ENCODE assay signal across 23 mouse cellular contexts in the genomic region with DNA sequence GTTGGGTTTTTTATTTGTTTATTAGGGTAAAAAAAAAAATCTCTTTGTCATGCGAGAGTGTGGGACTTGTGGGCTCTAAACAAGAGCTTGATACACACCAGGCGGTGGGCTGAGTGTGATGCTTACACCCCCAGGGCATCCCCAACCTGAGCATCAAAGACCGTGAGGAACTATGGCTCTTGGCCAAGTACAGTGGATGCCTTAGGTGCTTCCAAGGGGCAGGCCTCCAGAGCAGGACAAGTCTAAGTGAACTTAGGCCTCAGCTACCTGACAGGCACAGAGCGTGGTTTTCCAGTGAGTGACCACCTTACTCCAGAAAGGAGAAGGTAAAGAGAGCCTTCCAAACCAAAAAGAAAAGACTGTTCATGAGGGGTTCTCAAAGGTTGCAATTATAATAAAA. TPM values are rescaled to one million over a fixed set of nuclear protein-coding genes. Genes with fewer than 3 reads are reported as not detected.
DNase-seq lines count a peak whose midpoint lies in the region; ATAC-seq and TF ChIP-seq lines count a peak whose summit lies in the region.
"Had no signal": no experiment of that assay in that cellular context is flagged by ENCODE, and none has a peak within 500 bp of the region (broad histone marks: within the 10 kb centered on the region; RNA-seq: fewer than 3 reads in every experiment).

No protein-coding gene starts in this region.

- H3K27me3 ChIP-seq in kidney, adult 2 months (replicated peaks; ENCODE audit: control insufficient read depth, insufficient read depth, low read length) = no peaks in the 10 kb centered on the region
- H3K27me3 ChIP-seq in kidney, embryonic 16.5 days (ENCODE audit: insufficient read depth, low read length) = no peaks in the 10 kb centered on the region
- H3K27me3 ChIP-seq in heart, embryonic 11.5 days (ENCODE audit: control insufficient read depth, insufficient read depth, low read length) = no peaks in the 10 kb centered on the region
- H3K27me3 ChIP-seq: embryonic facial prominence, embryonic 13.5 days; forebrain, embryonic 13.5 days; heart, embryonic 13.5 days; hindbrain, embryonic 12.5 days; Patski had no signal

- H3K9me3 ChIP-seq in kidney, embryonic 16.5 days (ENCODE audit: low read length) = no peaks in the 10 kb centered on the region
- no peaks in the 10 kb centered on the region; the same call in 1 of the 2 replicates for H3K9me3 ChIP-seq in heart, embryonic 11.5 days (replicated peaks; ENCODE audit: control insufficient read depth, low read length)
- H3K9me3 ChIP-seq: embryonic facial prominence, embryonic 13.5 days; forebrain, embryonic 13.5 days; heart, embryonic 13.5 days; hindbrain, embryonic 12.5 days had no signal

- TF ChIP-seq POLR2A in kidney, adult 2 months (IDR thresholded peaks at IDR 0.05; ENCODE audit: low read depth, low read length) = no peak

- no peak overlapping the region for H3K4me3 ChIP-seq in kidney, adult 2 months (ENCODE audit: insufficient read depth, low read depth, low read length)
- no peak overlapping the region for H3K4me3 ChIP-seq in kidney, embryonic 16.5 days (ENCODE audit: low read length)
- no peak overlapping the region for H3K4me3 ChIP-seq in heart, embryonic 11.5 days (ENCODE audit: low read depth, low read length)
- H3K4me3 ChIP-seq: embryonic facial prominence, embryonic 13.5 days; forebrain, embryonic 13.5 days; heart, adult 2 months; heart, embryonic 13.5 days; hindbrain, embryonic 12.5 days had no signal

- H3K9ac ChIP-seq in kidney, embryonic 16.5 days (replicated peaks; ENCODE audit: low read length) = no peak overlapping the region
- no peak overlapping the region for H3K9ac ChIP-seq in heart, embryonic 11.5 days (ENCODE audit: low read depth, low read length)
- H3K9ac ChIP-seq: embryonic facial prominence, embryonic 13.5 days; forebrain, embryonic 13.5 days; forebrain, postnatal 0 days; heart, embryonic 13.5 days; hindbrain, embryonic 12.5 days had no signal

- TF ChIP-seq CTCF in kidney, adult 2 months (conservative IDR thresholded peaks at IDR 0.05; ENCODE audit: insufficient read depth, insufficient read length, low read depth, low read length) = no peak

- peak; percentile 81 for DNase-seq in kidney, adult 2 months
- peak; percentile 64 to 69 for DNase-seq in kidney, adult 8-10 months
- DNase-seq in kidney, postnatal 14 days = peak; percentile 60
- no peak for DNase-seq in right cerebral cortex, adult 18-20 months
- DNase-seq: adrenal gland, adult 2 months; adrenal gland, postnatal 25 days; cerebellum, adult 18-20 months; cerebellum, adult 9-11 months; cerebellum, postnatal 36 days; forebrain, postnatal 0 days; gastrocnemius, postnatal 14 days; heart, adult 2 months; heart, postnatal 4 days had no signal

- WGBS in kidney, adult 2 months = 59% methylated on average over 4 of the region's 4 CpGs
- WGBS in kidney, embryonic 16.5 days = 79% methylated on average over 4 of the region's 4 CpGs
- WGBS in heart, embryonic 11.5 days (ENCODE audit: insufficient replicate concordance) = 71% methylated on average over 4 of the region's 4 CpGs

- H3K4me2 ChIP-seq in kidney, embryonic 16.5 days (replicated peaks; ENCODE audit: low read depth, low read length) = no peak overlapping the region
- H3K4me2 ChIP-seq in heart, embryonic 11.5 days = no peak overlapping the region
- H3K4me2 ChIP-seq: embryonic facial prominence, embryonic 13.5 days; forebrain, embryonic 13.5 days; heart, embryonic 13.5 days; hindbrain, embryonic 12.5 days had no signal

- ATAC-seq in kidney, embryonic 16.5 days (ENCODE audit: low FRiP score, low TSS enrichment) = no peak
- no peak for ATAC-seq in heart, embryonic 11.5 days (replicated peaks; ENCODE audit: insufficient number of reproducible peaks, low FRiP score, low TSS enrichment)
- ATAC-seq: activated CD4-positive, CD25-positive, alpha-beta regulatory T cell, adult 4 months; forebrain, embryonic 13.5 days; forebrain, postnatal 0 days; Patski had no signal

- H3K36me3 ChIP-seq in kidney, adult 2 months (ENCODE audit: control insufficient read depth, insufficient read depth, low read length) = no peaks in the 10 kb centered on the region
- no peaks in the 10 kb centered on the region for H3K36me3 ChIP-seq in kidney, embryonic 16.5 days (ENCODE audit: insufficient read depth, low read length)
- H3K36me3 ChIP-seq in heart, embryonic 11.5 days (ENCODE audit: control insufficient read depth, insufficient read depth, low read length) = no peaks in the 10 kb centered on the region
- H3K36me3 ChIP-seq: embryonic facial prominence, embryonic 13.5 days; heart, embryonic 13.5 days; hindbrain, embryonic 12.5 days had no signal

- H3K4me1 ChIP-seq in kidney, adult 2 months (ENCODE audit: control insufficient read depth, insufficient read depth, low read length) = 0 out of 2 replicates have a peak, but pooled peaks cover 11% of the 10 kb centered on the region
- 0 out of 2 replicates have a peak, but pooled peaks cover 3% of the 10 kb centered on the region for H3K4me1 ChIP-seq in kidney, embryonic 16.5 days (ENCODE audit: insufficient read depth, low read length)
- no peaks in the 10 kb centered on the region for H3K4me1 ChIP-seq in heart, embryonic 11.5 days (ENCODE audit: control insufficient read depth, insufficient read depth, low read length)
- H3K4me1 ChIP-seq: embryonic facial prominence, embryonic 13.5 days; forebrain, embryonic 13.5 days had no signal

- peak overlapping the region; percentile 96 for H3K27ac ChIP-seq in kidney, adult 2 months (ENCODE audit: insufficient read depth, low read depth, low read length)
- H3K27ac ChIP-seq in kidney, embryonic 16.5 days (ENCODE audit: low read length) = no peak overlapping the region
- H3K27ac ChIP-seq in heart, embryonic 11.5 days (ENCODE audit: low read depth, low read length) = no peak overlapping the region
- H3K27ac ChIP-seq: embryonic facial prominence, embryonic 13.5 days; forebrain, embryonic 13.5 days; heart, adult 2 months; heart, embryonic 13.5 days; hindbrain, embryonic 12.5 days had no signal

RNA-seq across cellular contexts. Expression of a gene that starts 1.6 kb away (rescaled TPM):
- 0.20 and 0.31 TPM in 2 replicates for polyA plus RNA-seq in kidney, adult 2 months (2012; rRNA removed)
- polyA plus RNA-seq in kidney, embryonic 16.5 days (2015; fragmentation: Nextera tagmentation; extraction: Ambion mirVana) = not detected in 2 replicates
- not detected in 2 replicates for polyA plus RNA-seq in heart, embryonic 11.5 days (2014; fragmentation: Nextera tagmentation; extraction: Ambion mirVana)
- polyA plus RNA-seq: activated CD4-positive, CD25-positive, alpha-beta regulatory T cell, adult 4 months; embryonic facial prominence, embryonic 13.5 days; forebrain, embryonic 13.5 days; forebrain, postnatal 0 days; heart, adult 2 months; heart, embryonic 13.5 days; heart, postnatal 0 days; hindbrain, embryonic 12.5 days; Patski had no signal

RNA-seq across cellular contexts. Expression of a gene that starts 11.3 kb away (rescaled TPM):
- 0.13 TPM in 1 of 2 replicates, not detected in the other for polyA plus RNA-seq in kidney, adult 2 months (2012; rRNA removed)
- polyA plus RNA-seq in kidney, embryonic 16.5 days (2015; fragmentation: Nextera tagmentation; extraction: Ambion mirVana) = not detected in 2 replicates
- not detected in 2 replicates for polyA plus RNA-seq in heart, embryonic 11.5 days (2014; fragmentation: Nextera tagmentation; extraction: Ambion mirVana)
- polyA plus RNA-seq: activated CD4-positive, CD25-positive, alpha-beta regulatory T cell, adult 4 months; forebrain, embryonic 13.5 days; forebrain, postnatal 0 days; heart, adult 2 months; heart, embryonic 13.5 days; heart, postnatal 0 days; hindbrain, embryonic 12.5 days; Patski had no signal

RNA-seq across cellular contexts. Expression of a gene that starts 20.7 kb away (rescaled TPM):
- polyA plus RNA-seq in kidney, adult 2 months (2012; rRNA removed) = 391 and 483 TPM in 2 replicates
- 1.1 and 1.3 TPM in 2 replicates for polyA plus RNA-seq in kidney, embryonic 16.5 days (2015; fragmentation: Nextera tagmentation; extraction: Ambion mirVana)
- polyA plus RNA-seq in heart, embryonic 11.5 days (2014; fragmentation: Nextera tagmentation; extraction: Ambion mirVana) = not detected in 2 replicates
- polyA plus RNA-seq: activated CD4-positive, CD25-positive, alpha-beta regulatory T cell, adult 4 months; adrenal gland, adult 2 months; embryonic facial prominence, embryonic 13.5 days; forebrain, embryonic 13.5 days; forebrain, postnatal 0 days; heart, adult 2 months; heart, embryonic 13.5 days; heart, postnatal 0 days; hindbrain, embryonic 12.5 days; Patski had no signal

RNA-seq across cellular contexts. Expression of a gene that starts 37.2 kb away (rescaled TPM):
- 1.6 and 2.0 TPM in 2 replicates for polyA plus RNA-seq in kidney, adult 2 months (2012; rRNA removed)
- polyA plus RNA-seq in kidney, embryonic 16.5 days (2015; fragmentation: Nextera tagmentation; extraction: Ambion mirVana) = 6.8 TPM in 2 replicates
- not detected in 2 replicates for polyA plus RNA-seq in heart, embryonic 11.5 days (2014; fragmentation: Nextera tagmentation; extraction: Ambion mirVana)
- polyA plus RNA-seq: activated CD4-positive, CD25-positive, alpha-beta regulatory T cell, adult 4 months; adrenal gland, adult 2 months; embryonic facial prominence, embryonic 13.5 days; forebrain, embryonic 13.5 days; forebrain, postnatal 0 days; gonadal fat pad, adult 2 months; heart, adult 2 months; heart, embryonic 13.5 days; heart, postnatal 0 days; hindbrain, embryonic 12.5 days; Patski had no signal

Comparison
In these comparisons a context has a peak if more than half of its experiments do, and no peak if none do; other contexts are left out.
1. RNA of a gene that starts 20.7 kb away (polyA plus RNA-seq): 391 to 483 TPM in kidney, adult 2 months; 1.1 to 1.3 TPM in kidney, embryonic 16.5 days and not detected in heart, embryonic 11.5 days; every median in the first group is over 100 times any median in the second.